Mouse (Mus musculus): ENCODE data around the gene Tmem97. TPM values are rescaled to one million over a fixed set of nuclear protein-coding genes. Genes with fewer than 3 reads are reported as not detected.
A peak's percentile ranks its signal among the peaks of the same experiment; 100 is the strongest.
"Not testable (repeated sequence)": the region's sequence is repeated elsewhere in the genome, so short reads cannot be mapped to it uniquely, and the experiment has no call there.

The Tmem97 gene
- polyA plus RNA-seq (2011; ENCODE audit: insufficient read depth, insufficient read length, low replicate concordance, missing spikeins) = 16.1 and 27.3 TPM in 2 replicates

DNA sequence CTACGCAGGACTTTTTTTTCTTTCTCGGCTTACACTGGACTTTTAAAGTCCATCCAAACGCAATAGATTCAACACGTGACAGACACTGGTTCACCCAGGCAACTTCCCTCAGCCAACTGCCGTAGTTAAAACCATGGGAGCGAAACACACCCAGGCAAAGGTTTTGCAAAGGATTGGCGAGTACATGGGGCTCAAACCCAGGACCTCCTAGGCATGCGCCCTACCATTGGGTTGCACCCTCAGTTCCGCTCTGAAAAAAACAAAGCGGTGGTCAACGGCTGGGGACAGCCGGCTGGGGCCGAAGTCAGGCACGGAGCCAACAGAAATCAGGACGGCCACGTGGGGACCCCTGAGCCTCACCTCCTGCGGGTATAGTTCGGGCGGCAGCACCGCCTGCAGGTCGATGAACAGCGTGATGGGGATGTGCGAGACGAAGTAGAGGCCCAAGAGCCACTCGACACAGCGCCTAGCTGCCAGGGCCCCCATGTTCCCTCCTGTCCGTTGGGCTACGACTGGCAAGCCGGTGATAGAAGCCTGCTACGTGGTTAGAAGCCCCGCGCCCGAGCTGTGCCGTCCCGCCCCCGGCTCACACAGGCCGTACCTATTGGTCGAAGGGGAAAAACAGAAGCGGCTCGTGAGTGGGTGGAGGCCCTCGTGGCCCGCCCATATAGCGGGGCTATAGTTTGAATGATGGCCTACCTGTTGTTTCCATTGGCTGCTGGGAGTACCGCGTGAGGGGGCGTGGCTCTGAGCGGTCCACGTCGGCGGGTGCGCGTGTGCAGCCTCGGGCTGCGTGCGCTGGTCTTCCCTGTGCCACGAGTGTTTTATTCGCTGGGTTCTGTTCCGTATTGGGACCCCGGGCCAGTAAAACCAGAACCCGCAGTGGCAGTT, at the start of gene Tmem97:
Gene Tmem97, minus strand, starts transcription at position 610 of the 891 bp plus-strand sequence.
- WGBS = under 1% methylated on average over 60 of the region's 60 CpGs
- Histone ChIP-seq H3K27ac (ENCODE audit: control insufficient read depth, insufficient read depth, low read depth, low read length, poor library complexity) (peak within 1 kb of the TSS; percentile 50), H3K4me1 (ENCODE audit: control insufficient read depth, insufficient read depth, low read length) (no peaks in the 10 kb centered on the region; the same call in 1 of the 2 replicates), H3K4me3 (replicated peaks; ENCODE audit: control insufficient read depth, low read depth, low read length) (peak within 1 kb of the TSS; percentile 84)
- TF ChIP-seq CTCF (IDR thresholded peaks at IDR 0.05; ENCODE audit: control insufficient read depth, insufficient read depth, low read length) = 0 out of 2 replicates have a peak, but pooled peaks have one; percentile 3
- TF ChIP-seq POLR2A (IDR thresholded peaks at IDR 0.05; ENCODE audit: borderline replicate concordance, control insufficient read depth, low read depth, low read length) = peak; percentile 54

DNA sequence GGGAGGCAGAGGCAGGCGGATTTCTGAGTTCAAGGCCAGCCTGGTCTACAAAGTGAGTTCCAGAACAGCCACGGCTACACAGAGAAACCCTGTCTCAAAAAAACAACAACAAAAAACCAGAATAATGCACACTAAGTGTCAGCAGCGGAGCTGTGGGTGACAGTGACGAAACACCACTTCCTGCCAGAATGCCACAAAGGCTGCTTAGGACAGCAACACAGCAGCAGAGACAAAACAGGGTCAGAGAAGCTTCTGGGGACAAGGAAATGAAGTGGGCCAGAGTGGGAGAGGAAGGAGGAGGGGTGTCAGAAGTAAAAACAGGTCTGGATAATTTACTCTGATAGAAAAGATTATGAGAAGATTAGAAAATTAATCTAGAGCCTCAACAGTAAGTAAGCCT, 49.5 kb upstream of the Tmem97 start:
- Histone ChIP-seq H3K27ac (ENCODE audit: control insufficient read depth, insufficient read depth, low read depth, low read length, poor library complexity) (peak overlapping the region; percentile 53), H3K4me3 (replicated peaks; ENCODE audit: control insufficient read depth, low read depth, low read length) (no peak overlapping the region), H3K4me1 (ENCODE audit: control insufficient read depth, insufficient read depth, low read length) (no peaks in the 10 kb centered on the region; the same call in 1 of the 2 replicates)
- no peak for TF ChIP-seq POLR2A (IDR thresholded peaks at IDR 0.05; ENCODE audit: borderline replicate concordance, control insufficient read depth, low read depth, low read length)
- no peak for TF ChIP-seq CTCF (IDR thresholded peaks at IDR 0.05; ENCODE audit: control insufficient read depth, insufficient read depth, low read length)
- 18% methylated on average over 4 of the region's 4 CpGs for WGBS

DNA sequence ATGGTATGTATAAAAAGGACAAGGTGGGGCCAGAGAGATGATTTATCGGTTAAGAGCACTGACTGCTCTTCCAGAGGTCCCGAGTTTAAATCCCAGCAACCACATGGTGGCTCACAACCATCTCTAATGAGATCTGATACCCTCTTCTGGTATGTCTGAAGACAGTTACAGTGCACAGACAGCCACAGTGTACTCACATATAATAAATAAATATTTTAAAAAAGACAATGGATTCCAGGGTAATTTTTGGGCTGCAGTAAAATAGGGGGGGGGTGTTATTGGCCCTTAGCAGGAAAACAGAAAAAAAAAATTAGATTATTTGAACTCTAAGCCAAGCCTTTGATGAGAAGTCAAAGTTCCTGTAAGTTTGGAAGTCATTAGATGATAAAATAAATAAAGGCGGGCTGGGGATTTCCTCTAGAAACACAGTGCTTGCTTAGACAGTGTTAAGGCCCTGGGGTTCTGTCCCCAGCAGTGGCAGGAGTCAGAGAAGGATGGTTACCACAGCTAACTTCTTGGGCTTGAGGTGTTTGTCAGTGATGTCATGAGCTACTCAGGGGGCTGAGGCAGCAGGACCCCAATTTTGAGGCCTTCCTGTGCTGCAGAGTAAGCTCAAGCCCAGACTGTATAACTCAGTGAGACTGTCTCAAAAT, 48.3 kb upstream of the Tmem97 start:
- Histone ChIP-seq H3K27ac (ENCODE audit: control insufficient read depth, insufficient read depth, low read depth, low read length, poor library complexity) (no peak overlapping the region), H3K4me1 (ENCODE audit: control insufficient read depth, insufficient read depth, low read length) (no peaks in the 10 kb centered on the region; the same call in 1 of the 2 replicates), H3K4me3 (replicated peaks; ENCODE audit: control insufficient read depth, low read depth, low read length) (no peak overlapping the region)
- no peak for TF ChIP-seq POLR2A (IDR thresholded peaks at IDR 0.05; ENCODE audit: borderline replicate concordance, control insufficient read depth, low read depth, low read length)
- no peak for TF ChIP-seq CTCF (IDR thresholded peaks at IDR 0.05; ENCODE audit: control insufficient read depth, insufficient read depth, low read length)
- WGBS = 81% methylated on average over 3 of the region's 3 CpGs

DNA sequence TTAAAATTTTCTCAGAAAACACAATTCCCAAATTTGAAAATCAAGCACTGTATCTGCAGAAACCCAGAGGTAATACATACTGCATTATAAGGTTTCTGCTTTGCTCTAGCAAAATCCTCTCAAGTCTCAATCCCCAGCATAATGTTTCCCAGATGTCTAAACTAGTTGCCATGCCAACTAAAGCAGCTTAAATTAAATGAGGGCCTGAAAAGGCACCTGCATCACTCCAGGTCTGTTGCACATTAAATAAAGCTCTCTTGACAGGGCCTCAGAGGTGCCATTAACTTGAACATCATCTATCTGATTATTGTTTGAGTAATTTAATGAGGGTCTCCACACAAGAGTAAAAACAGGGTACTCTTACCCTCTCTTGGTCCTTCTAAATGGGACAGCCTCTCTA, 46.2 kb upstream of the Tmem97 start:
- H3K27ac ChIP-seq (ENCODE audit: control insufficient read depth, insufficient read depth, low read depth, low read length, poor library complexity) = no peak overlapping the region
- no peak for TF ChIP-seq CTCF (IDR thresholded peaks at IDR 0.05; ENCODE audit: control insufficient read depth, insufficient read depth, low read length)
- TF ChIP-seq POLR2A (IDR thresholded peaks at IDR 0.05; ENCODE audit: borderline replicate concordance, control insufficient read depth, low read depth, low read length) = no peak
- no peaks in the 10 kb centered on the region; the same call in 1 of the 2 replicates for H3K4me1 ChIP-seq (ENCODE audit: control insufficient read depth, insufficient read depth, low read length)
- H3K4me3 ChIP-seq (replicated peaks; ENCODE audit: control insufficient read depth, low read depth, low read length) = no peak overlapping the region

DNA sequence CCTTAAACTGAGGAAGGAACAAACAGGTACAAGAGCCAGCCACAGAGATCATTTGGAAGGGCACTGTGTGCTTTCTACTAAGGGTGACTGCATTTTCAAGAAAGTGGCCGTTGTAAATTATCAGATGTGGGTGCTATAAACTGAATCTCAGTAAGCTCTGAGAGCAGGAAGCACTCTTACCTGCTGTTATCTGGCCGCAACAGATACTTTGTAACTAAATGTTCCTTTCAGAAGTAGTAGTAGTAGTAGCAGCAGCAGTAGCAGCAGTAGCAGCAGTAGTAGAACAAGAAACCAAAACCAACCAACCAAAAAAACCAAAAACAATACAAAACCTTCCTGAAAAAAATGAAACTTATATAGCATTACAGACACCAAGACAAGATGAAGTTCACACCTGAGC, 45.2 kb upstream of the Tmem97 start:
- TF ChIP-seq POLR2A (IDR thresholded peaks at IDR 0.05; ENCODE audit: borderline replicate concordance, control insufficient read depth, low read depth, low read length) (no peak), CTCF (IDR thresholded peaks at IDR 0.05; ENCODE audit: control insufficient read depth, insufficient read depth, low read length) (no peak)
- WGBS = 53% methylated on average over 2 of the region's 2 CpGs
- Histone ChIP-seq H3K4me1 (ENCODE audit: control insufficient read depth, insufficient read depth, low read length) (no peaks in the 10 kb centered on the region; the same call in 1 of the 2 replicates), H3K27ac (ENCODE audit: control insufficient read depth, insufficient read depth, low read depth, low read length, poor library complexity) (no peak overlapping the region), H3K4me3 (replicated peaks; ENCODE audit: control insufficient read depth, low read depth, low read length) (no peak overlapping the region)

DNA sequence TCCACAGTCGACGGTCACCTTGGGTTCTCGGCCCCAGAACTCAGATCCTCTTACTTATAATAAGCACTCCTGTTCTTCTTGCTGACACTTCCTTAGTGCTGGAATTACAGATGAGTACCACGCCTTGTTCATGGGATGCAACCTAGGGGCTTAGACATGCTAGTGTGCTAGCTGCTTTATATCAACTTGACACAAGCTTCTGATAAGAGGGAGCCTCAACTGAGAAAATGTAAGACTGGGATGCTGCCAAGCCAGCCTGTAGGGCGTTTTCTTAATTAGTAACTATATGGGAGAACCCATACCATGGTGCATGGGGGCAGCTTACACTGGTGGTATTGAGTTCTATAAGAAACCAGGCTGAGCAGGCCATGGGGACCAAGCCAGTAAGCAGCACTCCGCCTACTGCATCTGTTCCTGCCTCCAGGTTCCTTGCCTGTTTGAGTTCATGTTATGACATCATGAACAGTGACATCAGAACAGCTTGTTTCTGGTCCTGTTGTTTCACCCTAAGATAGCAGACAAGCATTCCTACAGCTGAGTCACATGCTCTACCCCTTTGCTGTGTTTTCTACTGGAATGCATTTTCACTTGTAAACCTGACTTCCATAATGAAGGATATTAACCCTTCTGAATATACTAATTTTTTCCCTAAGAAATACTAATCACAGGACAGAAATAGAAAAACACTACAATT, 43.8 kb upstream of the Tmem97 start:
- no peak overlapping the region for H3K4me3 ChIP-seq (replicated peaks; ENCODE audit: control insufficient read depth, low read depth, low read length)
- no peak overlapping the region for H3K27ac ChIP-seq (ENCODE audit: control insufficient read depth, insufficient read depth, low read depth, low read length, poor library complexity)
- 74% methylated on average over 6 of the region's 6 CpGs for WGBS
- H3K4me1 ChIP-seq (ENCODE audit: control insufficient read depth, insufficient read depth, low read length) = no peaks in the 10 kb centered on the region
- TF ChIP-seq CTCF (IDR thresholded peaks at IDR 0.05; ENCODE audit: control insufficient read depth, insufficient read depth, low read length) (no peak), POLR2A (IDR thresholded peaks at IDR 0.05; ENCODE audit: borderline replicate concordance, control insufficient read depth, low read depth, low read length) (no peak)

DNA sequence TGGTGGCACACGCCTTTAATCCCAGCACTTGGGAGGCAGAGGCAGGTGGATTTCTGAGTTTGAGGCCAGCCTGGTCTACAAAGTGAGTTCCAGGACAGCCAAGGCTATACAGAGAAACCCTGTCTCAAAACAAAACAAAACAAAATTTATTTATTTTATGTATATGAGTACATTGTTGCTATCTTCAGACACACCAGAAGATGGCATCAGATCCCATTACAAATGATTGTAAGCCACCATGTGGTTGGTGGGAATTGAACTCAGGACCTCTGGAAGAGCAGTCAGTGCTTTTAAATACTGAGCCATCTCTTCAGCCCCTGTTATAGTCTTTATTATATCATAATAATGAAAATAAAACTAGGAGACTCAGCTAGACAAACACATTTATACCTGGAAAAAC, 37.1 kb upstream of the Tmem97 start:
- not testable (repeated sequence) for H3K4me3 ChIP-seq (replicated peaks; ENCODE audit: control insufficient read depth, low read depth, low read length); H3K4me1 ChIP-seq (ENCODE audit: control insufficient read depth, insufficient read depth, low read length)
- WGBS = 89% methylated on average over 1 of the region's 1 CpGs

DNA sequence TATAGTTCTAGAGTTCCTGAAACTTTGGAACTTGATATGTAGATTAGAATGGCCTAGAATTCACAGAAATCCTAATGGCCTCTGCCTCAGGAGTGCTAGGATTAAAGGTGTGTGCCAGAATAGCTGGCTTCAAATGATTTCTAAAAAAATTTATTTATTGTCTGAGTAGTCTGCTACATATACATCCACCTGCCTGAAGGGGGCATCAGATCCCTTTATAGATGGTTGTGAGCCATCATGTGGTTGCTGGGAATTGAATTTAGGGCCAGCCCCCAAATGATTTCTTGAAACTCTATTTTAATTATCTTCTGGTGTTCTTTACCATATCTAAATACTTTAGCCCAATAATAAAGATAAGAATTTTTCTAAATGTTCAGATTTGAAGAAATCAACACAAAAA, 35.5 kb upstream of the Tmem97 start:
- no peak overlapping the region for H3K27ac ChIP-seq (ENCODE audit: control insufficient read depth, insufficient read depth, low read depth, low read length, poor library complexity)
- TF ChIP-seq CTCF (IDR thresholded peaks at IDR 0.05; ENCODE audit: control insufficient read depth, insufficient read depth, low read length) (no peak), POLR2A (IDR thresholded peaks at IDR 0.05; ENCODE audit: borderline replicate concordance, control insufficient read depth, low read depth, low read length) (no peak)
- H3K4me1 ChIP-seq (ENCODE audit: control insufficient read depth, insufficient read depth, low read length) = no peaks in the 10 kb centered on the region
- no peak overlapping the region for H3K4me3 ChIP-seq (replicated peaks; ENCODE audit: control insufficient read depth, low read depth, low read length)

More for the DNA sequence above, 37.1 kb upstream of the Tmem97 start:
- H3K27ac ChIP-seq (ENCODE audit: control insufficient read depth, insufficient read depth, low read depth, low read length, poor library complexity) = not testable (repeated sequence)
